Mouse (Mus musculus) embryonic stem cell, embryonic (primary cell): Measurements from ENCODE around the gene Defa31.
"Not testable (repeated sequence)": the region's sequence is repeated elsewhere in the genome, so short reads cannot be mapped to it uniquely, and the experiment has no call there.

Source experiments
- CTCF ChIA-PET, 4 experiments: fragments of 300-600 bp in 2 of 4; fragments of 350-600 bp in 2 of 4; sonication (Branson Sonifier 250); formaldehyde crosslinking; loops; one replicate each; lab custom pipeline; 2022; ENCODE audit warnings: inconsistent platforms in 2 of 4; lab: Charles Lee
- POLR2A ChIA-PET, 4 experiments: fragments of 300-600 bp in 2 of 4; fragments of 350-600 bp in 2 of 4; sonication (Branson Sonifier 250); formaldehyde crosslinking; loops; one replicate each; lab custom pipeline; 2022; ENCODE audit warnings: antibody characterized with exemption in 4 of 4, inconsistent platforms in 1 of 4; lab: Charles Lee

Gene Defa31

GRCm38 (mm10) chr8:21191314-21191713 is at the start of gene Defa31:
TSS of gene Defa31 (plus strand) at chr8:21191614.
- POLR2A ChIA-PET, CTCF ChIA-PET: not testable (repeated sequence)

- CTCF ChIA-PET: not testable (repeated sequence)
Measured at GRCm38 (mm10) chr8:21161977-21162376, 29.4 kb upstream of the Defa31 start, which contains the start of gene Defa22. TSS of gene Defa22 (plus strand) at chr8:21162277.

GRCm38 (mm10) chr8:21201261-21201660 is 9.8 kb downstream of the Defa31 start, which contains the start of gene Gm15293:
TSS of gene Gm15293 (plus strand) at chr8:21201561.
- CTCF ChIA-PET, POLR2A ChIA-PET: not testable (repeated sequence)

More at GRCm38 (mm10) chr8:21161977-21162376, 29.4 kb upstream of the Defa31 start, which contains the start of gene Defa22:
- POLR2A ChIA-PET: not testable (repeated sequence)
